Comparison of ENCODE assay signal across 8 mouse cellular contexts in the genomic region with DNA sequence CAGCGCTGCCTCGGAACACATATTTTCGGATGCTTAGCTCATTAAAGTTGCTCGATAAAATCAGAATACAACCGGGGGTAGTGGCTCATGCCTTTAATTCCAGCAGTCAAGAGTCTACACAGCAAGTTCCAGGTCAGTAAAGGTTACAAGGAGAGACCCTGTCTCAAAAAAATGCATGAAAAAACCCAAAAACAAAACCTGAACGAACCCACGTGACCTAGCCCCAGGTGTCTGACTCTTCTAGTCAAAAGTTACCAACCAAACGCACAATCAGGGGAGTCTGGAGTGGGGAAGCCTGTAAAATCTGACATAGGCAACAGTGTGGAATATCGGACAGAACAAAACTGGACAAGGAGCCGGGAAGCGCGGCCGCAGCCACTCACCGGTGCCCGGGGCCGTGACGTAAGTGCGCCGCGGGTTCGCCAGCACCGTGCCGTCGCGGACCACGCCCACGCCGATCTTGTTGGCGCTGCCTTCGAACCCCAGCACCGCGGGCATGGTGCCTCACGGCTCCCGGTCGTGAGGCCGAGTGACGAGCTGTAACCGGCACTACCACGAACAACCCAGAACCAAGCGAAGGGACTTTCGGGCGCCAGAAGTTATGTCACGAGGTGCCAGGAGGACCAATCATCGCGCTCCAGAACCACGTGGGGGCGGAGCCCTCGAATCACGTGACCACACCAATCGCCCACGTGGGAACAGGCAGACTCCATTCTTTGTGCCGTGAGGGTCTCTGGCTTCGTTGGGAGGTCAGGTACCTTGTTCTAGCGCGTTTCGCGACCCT. TPM values are rescaled to one million over a fixed set of nuclear protein-coding genes. Genes with fewer than 3 reads are reported as not detected.
DNase-seq lines count a peak whose midpoint lies in the region; ATAC-seq and TF ChIP-seq lines count a peak whose summit lies in the region.

TSS of gene Osgep (minus strand) at position 613 of the 784 bp plus-strand sequence.
TSS of gene Apex1 (plus strand) at position 688 of the 784 bp plus-strand sequence.

- under 1% methylated on average over 57 of the region's 57 CpGs for WGBS in heart, embryonic 11.5 days (ENCODE audit: insufficient replicate concordance)
- WGBS in kidney, embryonic 16.5 days, result under 1% methylated on average over 57 of the region's 57 CpGs
- under 1% methylated on average over 57 of the region's 57 CpGs for WGBS in liver, adult 2 months

- H3K36me3 ChIP-seq in C2C12 (ENCODE audit: control insufficient read depth, insufficient read depth) (peaks cover 38% of the 10 kb centered on the region), myocyte (ENCODE audit: control insufficient read depth, insufficient read depth) (peaks cover 24% of the 10 kb centered on the region)
- peaks cover 45% of the 10 kb centered on the region for H3K36me3 ChIP-seq in erythroblast, embryonic 14.5 days (ENCODE audit: control insufficient read depth)
- H3K36me3 ChIP-seq in heart, embryonic 11.5 days (ENCODE audit: control insufficient read depth, insufficient read depth, low read length), result peaks cover 27% of the 10 kb centered on the region
- peaks cover 32% of the 10 kb centered on the region for H3K36me3 ChIP-seq in kidney, embryonic 16.5 days (ENCODE audit: insufficient read depth, low read length)
- peaks cover 29% of the 10 kb centered on the region for H3K36me3 ChIP-seq in liver, adult 2 months (ENCODE audit: control insufficient read depth, insufficient read depth, low read length)
- H3K36me3 ChIP-seq in splenic B cell, adult 2 months (ENCODE audit: control insufficient read depth, insufficient read depth, low read length, poor library complexity, severe bottlenecking), result peaks cover 17% of the 10 kb centered on the region

- H3K9ac ChIP-seq in heart, embryonic 11.5 days (ENCODE audit: low read depth, low read length), result peak within 1 kb of the TSS; percentile 93
- peak within 1 kb of the TSS; percentile 87 for H3K9ac ChIP-seq in kidney, embryonic 16.5 days (replicated peaks; ENCODE audit: low read length)
- peak within 1 kb of the TSS; percentile 78 for H3K9ac ChIP-seq in liver, adult 2 months (ENCODE audit: low read depth, low read length)

- no peak for TF ChIP-seq CTCF in C2C12 (IDR thresholded peaks at IDR 0.05; ENCODE audit: control insufficient read depth, insufficient read depth, insufficient read length)
- no peak for TF ChIP-seq CTCF in brain, embryonic 14.5 days (IDR thresholded peaks at IDR 0.05; ENCODE audit: borderline replicate concordance, extremely low read depth, insufficient read depth, insufficient read length)
- no peak for TF ChIP-seq CTCF in liver, adult 2 months (IDR thresholded peaks at IDR 0.05; ENCODE audit: low read depth, low read length)

- H3ac ChIP-seq in C2C12 (ENCODE audit: control insufficient read depth, insufficient read length, low read depth), result peak within 1 kb of the TSS; percentile 94
- peak within 1 kb of the TSS; percentile 53 for H3ac ChIP-seq in myocyte (ENCODE audit: control insufficient read depth, insufficient read length)

- peak; percentile 26; the same call in 1 of the 2 replicates for TF ChIP-seq POLR2A in brain, embryonic 14.5 days (IDR thresholded peaks at IDR 0.05; ENCODE audit: borderline replicate concordance, extremely low read depth, insufficient read depth, insufficient read length, poor library complexity, severe bottlenecking)
- TF ChIP-seq POLR2A in liver, adult 2 months (IDR thresholded peaks at IDR 0.05; ENCODE audit: extremely low read depth, insufficient read depth, low read length), result peak; percentile 63; the same call in 1 of the 2 replicates
- peak; percentile 85 for TF ChIP-seq POLR2A in myocyte (IDR thresholded peaks at IDR 0.05; ENCODE audit: insufficient read length, low read depth)

- H3K4me3 ChIP-seq in C2C12 (ENCODE audit: insufficient read depth, poor library complexity, severe bottlenecking), result peak within 1 kb of the TSS; percentile 82
- peak within 1 kb of the TSS; percentile 81 for H3K4me3 ChIP-seq in erythroblast, embryonic 14.5 days (replicated peaks)
- H3K4me3 ChIP-seq in heart, embryonic 11.5 days (ENCODE audit: low read depth, low read length), result peak within 1 kb of the TSS; percentile 89
- H3K4me3 ChIP-seq in kidney, embryonic 16.5 days (ENCODE audit: low read length), result peak within 1 kb of the TSS; percentile 84
- H3K4me3 ChIP-seq in liver, adult 2 months (ENCODE audit: insufficient read depth, low read depth, low read length), result peak within 1 kb of the TSS; percentile 64
- H3K4me3 ChIP-seq in myocyte, result peak within 1 kb of the TSS; percentile 87

- no peaks in the 10 kb centered on the region for H3K27me3 ChIP-seq in C2C12 (ENCODE audit: control insufficient read depth, insufficient read depth, insufficient read length)
- no peaks in the 10 kb centered on the region for H3K27me3 ChIP-seq in erythroblast, embryonic 14.5 days (ENCODE audit: control insufficient read depth)
- no peaks in the 10 kb centered on the region for H3K27me3 ChIP-seq in heart, embryonic 11.5 days (ENCODE audit: control insufficient read depth, insufficient read depth, low read length)
- H3K27me3 ChIP-seq in kidney, embryonic 16.5 days (ENCODE audit: insufficient read depth, low read length), result no peaks in the 10 kb centered on the region
- no peaks in the 10 kb centered on the region for H3K27me3 ChIP-seq in liver, adult 2 months (ENCODE audit: control insufficient read depth, insufficient read depth, low read length)
- H3K27me3 ChIP-seq in myocyte (ENCODE audit: control insufficient read depth, insufficient read depth, insufficient read length), result no peaks in the 10 kb centered on the region
- H3K27me3 ChIP-seq in splenic B cell, adult 2 months (ENCODE audit: control insufficient read depth, insufficient read depth, low read length, poor library complexity, severe bottlenecking), result no peaks in the 10 kb centered on the region

- peak within 1 kb of the TSS; percentile 80 for H3K4me2 ChIP-seq in heart, embryonic 11.5 days
- peak within 1 kb of the TSS; percentile 57 for H3K4me2 ChIP-seq in kidney, embryonic 16.5 days (replicated peaks; ENCODE audit: low read depth, low read length)
- H3K4me2 ChIP-seq in myocyte (ENCODE audit: low read depth), result peak within 1 kb of the TSS; percentile 91

- H3K27ac ChIP-seq in heart, embryonic 11.5 days (ENCODE audit: low read depth, low read length), result peak within 1 kb of the TSS; percentile 93
- peak within 1 kb of the TSS; percentile 86 for H3K27ac ChIP-seq in kidney, embryonic 16.5 days (ENCODE audit: low read length)
- H3K27ac ChIP-seq in liver, adult 2 months (replicated peaks; ENCODE audit: insufficient read depth, low read depth, low read length), result peak within 1 kb of the TSS; percentile 64

- H3K9me3 ChIP-seq in erythroblast, embryonic 14.5 days (ENCODE audit: control insufficient read depth, low read length), result no peaks in the 10 kb centered on the region
- H3K9me3 ChIP-seq in heart, embryonic 11.5 days (replicated peaks; ENCODE audit: control insufficient read depth, low read length), result no peaks in the 10 kb centered on the region
- no peaks in the 10 kb centered on the region for H3K9me3 ChIP-seq in kidney, embryonic 16.5 days (ENCODE audit: low read length)

- peaks cover 35% of the 10 kb centered on the region for H3K4me1 ChIP-seq in erythroblast, embryonic 14.5 days (ENCODE audit: control insufficient read depth)
- no peaks in the 10 kb centered on the region; the same call in none of the 2 replicates for H3K4me1 ChIP-seq in heart, embryonic 11.5 days (ENCODE audit: control insufficient read depth, insufficient read depth, low read length)
- H3K4me1 ChIP-seq in kidney, embryonic 16.5 days (ENCODE audit: insufficient read depth, low read length), result peaks cover 17% of the 10 kb centered on the region
- no peaks in the 10 kb centered on the region; the same call in none of the 2 replicates for H3K4me1 ChIP-seq in liver, adult 2 months (ENCODE audit: control insufficient read depth, insufficient read depth, low read length)

- DNase-seq in brain, embryonic 14.5 days (ENCODE audit: low read depth), result peak; percentile 99
- DNase-seq in liver, adult 2 months (ENCODE audit: extremely low read depth, low read depth, low spot score), result peak; percentile 95
- DNase-seq in splenic B cell, adult 2 months (ENCODE audit: low read depth, low spot score), result peak; percentile 99

- H3K79me3 ChIP-seq in C2C12 (ENCODE audit: low read depth), result peaks cover 41% of the 10 kb centered on the region

- H3K79me2 ChIP-seq in C2C12 (ENCODE audit: control insufficient read depth, insufficient read depth), result peaks cover 62% of the 10 kb centered on the region
- no peaks in the 10 kb centered on the region for H3K79me2 ChIP-seq in liver, adult 2 months (ENCODE audit: control insufficient read depth, insufficient read depth, low read length)
- H3K79me2 ChIP-seq in myocyte (ENCODE audit: control insufficient read depth, insufficient read depth), result peaks cover 45% of the 10 kb centered on the region

- peak; percentile 95 for ATAC-seq in heart, embryonic 11.5 days (replicated peaks; ENCODE audit: insufficient number of reproducible peaks, low FRiP score, low TSS enrichment)
- peak; percentile 95 for ATAC-seq in kidney, embryonic 16.5 days (ENCODE audit: low FRiP score, low TSS enrichment)

TF ChIP-seq in C2C12, 6 proteins besides CTCF, POLR2A, EP300 and RAD21 (continues in another document):
- TF ChIP-seq MAX (IDR thresholded peaks at IDR 0.05) (peak; percentile 97), MYOD1 (IDR thresholded peaks at IDR 0.05; ENCODE audit: control insufficient read depth, insufficient read length, low read depth) (no peak), USF1 (IDR thresholded peaks at IDR 0.05; ENCODE audit: low read depth) (peak; percentile 99)

TF ChIP-seq in myocyte, 11 proteins besides CTCF, POLR2A, EP300 and RAD21 (continues in another document):
- TF ChIP-seq USF1 (IDR thresholded peaks at IDR 0.05; ENCODE audit: low read depth), result peak; percentile 99

RNA-seq across cellular contexts. Expression of gene Osgep, which starts in this region (rescaled TPM):
- polyA plus RNA-seq in C2C12 (2012; fragmentation: generic; extraction: Trizol), result 54.5 TPM
- 102 and 121 TPM in 2 replicates for polyA plus RNA-seq in brain, embryonic 14.5 days (2012; rRNA removed)
- polyA plus RNA-seq in erythroblast, embryonic 14.5 days (2012), result 1.4 and 1.5 TPM in 2 replicates
- 124 and 136 TPM in 2 replicates for polyA plus RNA-seq in heart, embryonic 11.5 days (2014; fragmentation: Nextera tagmentation; extraction: Ambion mirVana)
- 176 and 196 TPM in 2 replicates for polyA plus RNA-seq in kidney, embryonic 16.5 days (2015; fragmentation: Nextera tagmentation; extraction: Ambion mirVana)
- total RNA-seq in liver, adult 2 months (2014; rRNA removed), result 69.2 and 85.0 TPM in 2 replicates
- 41.5 and 50.1 TPM in 2 replicates for polyA plus RNA-seq in liver, adult 2 months (2012; rRNA removed)
- 81.0 TPM for polyA plus RNA-seq in myocyte (2012; fragmentation: generic; extraction: Trizol)

RNA-seq across cellular contexts. Expression of gene Apex1, which starts in this region (rescaled TPM):
- 289 TPM for polyA plus RNA-seq in C2C12 (2012; fragmentation: generic; extraction: Trizol)
- polyA plus RNA-seq in brain, embryonic 14.5 days (2012; rRNA removed), result 137 and 178 TPM in 2 replicates
- polyA plus RNA-seq in erythroblast, embryonic 14.5 days (2012), result 3.3 and 3.7 TPM in 2 replicates
- 177 and 188 TPM in 2 replicates for polyA plus RNA-seq in heart, embryonic 11.5 days (2014; fragmentation: Nextera tagmentation; extraction: Ambion mirVana)
- 276 and 285 TPM in 2 replicates for polyA plus RNA-seq in kidney, embryonic 16.5 days (2015; fragmentation: Nextera tagmentation; extraction: Ambion mirVana)
- 27.8 and 33.6 TPM in 2 replicates for total RNA-seq in liver, adult 2 months (2014; rRNA removed)
- 27.1 and 28.4 TPM in 2 replicates for polyA plus RNA-seq in liver, adult 2 months (2012; rRNA removed)
- 113 TPM for polyA plus RNA-seq in myocyte (2012; fragmentation: generic; extraction: Trizol)

Comparison
In these comparisons a context has a peak if more than half of its experiments do, and no peak if none do; other contexts are left out.
1. Peak in every context shown above with its lines: DNase-seq, ATAC-seq, H3K4me3 ChIP-seq and H3K27ac ChIP-seq.
2. RNA of gene Osgep (polyA plus RNA-seq): 176 to 196 TPM in kidney, embryonic 16.5 days, 124 to 136 TPM in heart, embryonic 11.5 days, 102 to 121 TPM in brain, embryonic 14.5 days, 81.0 TPM in myocyte (single experiment), 54.5 TPM in C2C12 (single experiment) and 41.5 to 50.1 TPM in liver, adult 2 months; 1.4 to 1.5 TPM in erythroblast, embryonic 14.5 days; every median in the first group is over 10 times any median in the second.
3. POLR2A ChIP-seq: peak in every context shown above with its lines; median percentile 85 in myocyte; 63 in liver, adult 2 months; 26 in brain, embryonic 14.5 days.